Comparison of ENCODE assay signal across 18 mouse cellular contexts in the genomic region with DNA sequence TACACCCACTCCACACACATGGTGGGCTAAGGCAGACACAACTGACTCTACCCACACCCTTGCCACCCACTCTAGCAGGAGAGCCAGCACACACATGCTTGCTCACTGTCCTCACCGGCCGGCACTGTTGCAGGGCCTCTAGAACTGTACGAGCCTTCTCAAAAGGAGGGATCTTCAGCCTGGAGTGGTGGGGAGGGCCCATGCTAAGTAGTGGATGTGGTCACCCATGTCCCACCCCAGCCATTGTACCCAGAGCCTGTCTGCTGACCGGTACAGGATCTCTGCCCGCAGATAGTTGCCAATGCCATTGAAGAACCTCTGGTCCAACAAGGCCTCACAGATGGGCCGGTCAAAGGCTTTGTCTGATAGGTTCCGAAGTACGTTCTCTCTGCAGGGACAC.
"Had no signal": no experiment of that assay in that cellular context is flagged by ENCODE, and none has a peak within 500 bp of the region (broad histone marks: within the 10 kb centered on the region; RNA-seq: fewer than 3 reads in every experiment).

No protein-coding gene starts in this region.

- DNase-seq: lung, adult 18-20 months; lung, embryonic 14.5 days; lung, postnatal 10 days; lung, postnatal 4 days; midbrain, embryonic 14.5 days; retina, postnatal 1 day; right cerebral cortex, adult 18-20 months; right cerebral cortex, postnatal 25 days; right cerebral cortex, postnatal 4 days; spleen, adult 18-20 months; thymus, adult 18-20 months; thymus, postnatal 25 days had no signal

- ATAC-seq: midbrain, embryonic 16.5 days had no signal

- H3K27ac ChIP-seq: midbrain, embryonic 10.5 days; midbrain, embryonic 12.5 days; neural tube, embryonic 13.5 days; neural tube, embryonic 15.5 days had no signal

- H3K27me3 ChIP-seq: midbrain, embryonic 12.5 days; neural tube, embryonic 13.5 days; neural tube, embryonic 15.5 days had no signal

- H3K4me3 ChIP-seq: midbrain, embryonic 10.5 days; midbrain, embryonic 12.5 days; myocyte; neural tube, embryonic 13.5 days; neural tube, embryonic 15.5 days had no signal

- H3K9me3 ChIP-seq: midbrain, embryonic 10.5 days; midbrain, embryonic 12.5 days; neural tube, embryonic 13.5 days; neural tube, embryonic 15.5 days had no signal
